Mouse (Mus musculus) lung, adult 2 months (tissue): ENCODE measurements around the gene Nsrp1. TPM values are rescaled to one million over a fixed set of nuclear protein-coding genes. Genes with fewer than 3 reads are reported as not detected.

Source experiments
- DNase-seq: peaks from one replicate; pipeline ENCODE4 v3.0.0; 2022
- H3K4me1 ChIP-seq: fragments of 200-500 bp; 2 replicates; pipeline ENCODE4 v1.6.1; 2011; ENCODE audit warnings: low read length; ENCODE audit not compliant: control insufficient read depth, insufficient read depth
- H3K4me3 ChIP-seq: fragments of 200-500 bp; replicated peaks from 2 replicates; pipeline ENCODE3; 2011; ENCODE audit warnings: low read depth, mild to moderate bottlenecking, control low read depth, low read length; ENCODE audit errors: extremely low read depth
- CTCF ChIP-seq: fragments of 200-500 bp; IDR thresholded peaks from 2 replicates; pipeline ENCODE4 v1.5.1; 2011; ENCODE audit warnings: mild to moderate bottlenecking, low read length, control low read depth; ENCODE audit not compliant: insufficient read depth
- POLR2A ChIP-seq: fragments of 200-500 bp; IDR thresholded peaks from 2 replicates; pipeline ENCODE4 v1.6.1; 2011; ENCODE audit warnings: low read depth, mild to moderate bottlenecking, control low read depth, low read length, borderline replicate concordance; ENCODE audit errors: extremely low read depth
- WGBS: fragments of 180-500 bp; shearing (Covaris S2); methylation state at CpG from one replicate; pipeline ENCODE4 v1.1.7; 2018; 5-methylcytosine and 5-hydroxymethylcytosine counted together
- polyA plus RNA-seq: library from polyadenylated mRNA; depleted of rRNA; stranded (reverse); fragments of >200 nt; gene quantifications from 2 replicates; pipeline ENCODE4 v1.2.3, GENCODE M21; 2012

The Nsrp1 gene
- polyA plus RNA-seq, 1 experiment: 1.8 TPM

- DNase-seq: no peak
- H3K4me1 ChIP-seq: no peaks in the 10 kb centered on the region; the same call in 1 of the 2 replicates
- TF ChIP-seq CTCF: no peak
- TF ChIP-seq POLR2A: no peak
- 62% methylated on average over 4 of the region's 4 CpGs for whole genome bisulfite sequencing
- H3K4me3 ChIP-seq: no peak overlapping the region
These were observed 9.4 kb downstream of the Nsrp1 start for GRCm38 (mm10) chr11:77068825-77069224.

DNA sequence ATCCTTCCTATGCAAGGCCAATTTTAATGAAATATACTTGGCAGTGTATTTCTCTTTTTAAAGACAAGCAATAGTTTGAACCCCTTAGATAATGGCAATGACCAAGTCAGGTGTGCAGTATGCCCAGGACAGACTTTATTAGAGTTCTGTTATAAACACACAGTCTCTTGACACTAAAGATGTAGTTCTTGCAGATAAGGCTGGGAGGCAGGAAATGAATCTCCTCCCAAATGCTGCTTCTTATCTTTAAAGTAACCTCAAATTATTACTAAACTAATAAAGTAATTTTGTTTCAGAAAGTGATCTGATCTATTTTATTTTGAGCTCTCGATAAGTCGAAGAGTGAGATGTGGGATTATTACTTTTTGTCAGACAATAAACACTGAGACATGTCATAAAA is 14.8 kb downstream of the Nsrp1 start:
- no peak for DNase-seq
- Histone ChIP-seq H3K4me1 (no peaks in the 10 kb centered on the region; the same call in 1 of the 2 replicates), H3K4me3 (no peak overlapping the region)
- no peak for TF ChIP-seq CTCF
- no peak for TF ChIP-seq POLR2A
- 79% methylated on average over 2 of the region's 2 CpGs for WGBS

DNA sequence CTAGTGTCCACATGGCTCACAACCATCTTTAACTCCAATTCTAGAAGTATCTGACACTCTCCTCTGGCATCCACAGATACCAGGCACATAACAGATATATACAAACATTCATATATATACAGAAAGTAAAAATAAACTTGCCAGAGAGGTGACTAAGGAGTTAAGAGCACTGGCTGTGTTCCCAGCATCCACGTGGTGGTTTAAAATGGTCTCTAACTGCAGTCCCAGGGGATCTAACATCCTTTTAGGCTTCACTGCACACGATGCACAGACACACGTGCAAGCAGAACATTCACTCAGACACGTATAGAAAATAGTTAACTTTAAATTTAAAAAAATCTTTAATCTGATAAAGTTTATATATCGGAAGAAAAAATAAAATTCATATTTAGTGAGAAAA is 16.3 kb downstream of the Nsrp1 start:
- TF ChIP-seq POLR2A: no peak
- no peak for TF ChIP-seq CTCF
- H3K4me3 ChIP-seq: no peak overlapping the region
- H3K4me1 ChIP-seq: no peaks in the 10 kb centered on the region; the same call in 1 of the 2 replicates
- no peak for DNase-seq
- WGBS: 57% methylated on average over 5 of the region's 5 CpGs

- TF ChIP-seq POLR2A (no peak), CTCF (no peak)
- WGBS: 91% methylated on average over 2 of the region's 2 CpGs
- Histone ChIP-seq H3K4me3 (no peak overlapping the region), H3K4me1 (no peaks in the 10 kb centered on the region)
- no peak for DNase-seq
These were observed 35.4 kb downstream of the Nsrp1 start for GRCm38 (mm10) chr11:77042816-77043215.

DNA sequence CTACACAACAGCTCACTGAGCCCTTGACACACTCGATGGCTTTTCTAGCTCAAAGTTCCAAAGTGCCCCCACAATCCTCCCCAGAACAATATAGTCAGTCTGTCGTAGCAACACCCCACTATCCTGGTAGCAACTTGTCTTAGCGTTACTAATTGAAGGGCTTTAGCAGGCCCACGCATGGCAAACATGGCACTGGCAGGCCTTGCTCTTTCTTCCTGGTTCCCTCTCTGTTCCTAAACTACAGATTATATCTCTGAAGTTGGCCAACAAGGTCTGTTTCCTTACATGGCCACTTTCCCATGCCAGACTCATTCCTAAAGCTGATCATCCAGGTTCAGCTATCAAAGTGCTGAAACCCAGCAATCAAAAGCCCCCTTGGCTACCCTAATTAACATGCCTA is 36.3 kb downstream of the Nsrp1 start:
- no peak for DNase-seq
- WGBS: 84% methylated on average over 4 of the region's 4 CpGs
- no peak for TF ChIP-seq POLR2A
- no peak for TF ChIP-seq CTCF
- Histone ChIP-seq H3K4me3 (no peak overlapping the region), H3K4me1 (no peaks in the 10 kb centered on the region)

DNA sequence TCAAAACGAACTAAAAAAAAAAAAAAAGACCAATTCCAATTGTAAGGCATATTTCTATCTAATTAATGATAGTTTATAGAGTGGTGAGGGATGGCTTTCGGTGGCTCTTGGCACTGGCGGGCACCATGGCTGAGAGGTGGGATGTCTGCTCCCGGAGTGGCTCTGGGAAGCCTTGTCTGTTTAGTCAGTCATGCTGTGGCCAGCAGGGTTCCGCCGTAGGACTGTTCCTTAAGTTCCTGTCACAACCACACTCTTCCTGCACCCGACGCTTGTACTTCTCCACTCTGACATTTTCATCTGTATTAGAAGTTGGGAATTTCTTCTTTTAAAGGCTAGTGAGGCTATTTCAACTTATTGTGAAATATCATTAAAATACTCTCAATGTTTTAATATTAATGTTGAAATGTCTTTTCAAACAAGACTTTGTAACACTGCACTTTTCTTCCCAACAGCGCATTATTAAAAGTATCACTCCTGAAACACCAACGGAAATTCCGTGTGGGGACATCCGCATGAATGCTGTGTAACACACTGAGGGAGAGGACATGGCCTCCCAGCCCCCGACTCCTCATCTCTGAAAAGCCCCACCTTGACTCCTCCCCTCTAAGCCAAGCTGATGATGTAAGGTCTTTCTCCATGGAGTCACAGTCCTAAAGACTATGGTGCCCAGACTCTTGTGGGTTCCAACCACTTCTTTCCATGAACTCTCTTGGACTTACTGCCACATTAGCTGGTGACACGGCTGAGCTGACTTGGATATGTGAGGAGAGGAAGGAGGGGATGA is 46.9 kb downstream of the Nsrp1 start:
- TF ChIP-seq CTCF (no peak), POLR2A (no peak)
- Histone ChIP-seq H3K4me1 (no peaks in the 10 kb centered on the region), H3K4me3 (no peak overlapping the region)
- WGBS: 67% methylated on average over 14 of the region's 14 CpGs
- no peak for DNase-seq

GRCm38 (mm10) chr11:77028157-77028556 is 50.1 kb downstream of the Nsrp1 start:
- H3K4me1 ChIP-seq: no peaks in the 10 kb centered on the region
- TF ChIP-seq POLR2A: no peak
- no peak for TF ChIP-seq CTCF
- H3K4me3 ChIP-seq: no peak overlapping the region
- 78% methylated on average over 3 of the region's 3 CpGs for WGBS
- DNase-seq: no peak

DNA sequence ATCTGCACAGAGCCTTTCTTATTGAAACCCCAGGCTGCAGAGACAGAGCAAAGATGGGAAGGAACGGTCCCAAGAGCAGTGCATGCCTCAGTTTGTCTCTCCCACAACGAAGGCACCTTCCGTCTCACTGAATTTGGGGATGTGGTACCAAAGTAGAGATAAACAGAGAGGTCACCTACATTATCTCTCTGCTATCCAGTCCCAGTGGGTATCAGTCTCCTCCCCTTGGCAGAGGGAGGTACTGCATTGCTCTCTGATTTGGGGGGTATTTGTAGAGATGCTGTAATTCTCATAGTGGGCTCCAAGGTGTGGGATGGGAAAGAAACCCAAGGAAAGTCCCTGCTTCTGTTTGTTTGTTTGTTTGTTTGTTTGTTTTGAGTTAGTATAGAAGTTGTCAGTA is 51.7 kb downstream of the Nsrp1 start:
- no peak for DNase-seq
- 71% methylated on average over 3 of the region's 3 CpGs for WGBS
- Histone ChIP-seq H3K4me1 (no peaks in the 10 kb centered on the region), H3K4me3 (no peak overlapping the region)
- no peak for TF ChIP-seq CTCF
- no peak for TF ChIP-seq POLR2A

GRCm38 (mm10) chr11:77021749-77022396 is 56.4 kb downstream of the Nsrp1 start:
- no peak overlapping the region for H3K4me3 ChIP-seq
- TF ChIP-seq CTCF (no peak), POLR2A (no peak)
- H3K4me1 ChIP-seq: no peaks in the 10 kb centered on the region
- no peak for DNase-seq
- 63% methylated on average over 9 of the region's 9 CpGs for WGBS

- no peak for TF ChIP-seq POLR2A
- no peak for TF ChIP-seq CTCF
- 33% methylated on average over 8 of the region's 8 CpGs for WGBS
- H3K4me3 ChIP-seq: no peak overlapping the region
- no peaks in the 10 kb centered on the region for H3K4me1 ChIP-seq
- DNase-seq: no peak
These were observed 58.7 kb downstream of the Nsrp1 start for GRCm38 (mm10) chr11:77019539-77019938.

GRCm38 (mm10) chr11:77018046-77018445 is 60.2 kb downstream of the Nsrp1 start:
- H3K4me1 ChIP-seq: no peaks in the 10 kb centered on the region
- 84% methylated on average over 11 of the region's 11 CpGs for WGBS
- no peak overlapping the region for H3K4me3 ChIP-seq
- no peak for TF ChIP-seq POLR2A
- DNase-seq: no peak
